Mouse (Mus musculus): ENCODE results near the gene Prrt3. TPM values are rescaled to one million over a fixed set of nuclear protein-coding genes. Genes with fewer than 3 reads are reported as not detected.
A peak's percentile ranks its signal among the peaks of the same experiment; 100 is the strongest.

Prrt3 gene
- polyA plus RNA-seq, 1 experiment from 2014 or later, result 0.94 TPM

- H3K4me2 ChIP-seq (ENCODE audit: low read depth), result no peak overlapping the region
- WGBS, result 66% methylated on average over 18 of the region's 18 CpGs
These were observed 21.0 kb downstream of the Prrt3 start for GRCm38 (mm10) chr6:113480555-113481373.

GRCm38 (mm10) chr6:113478906-113479305 lies 22.8 kb downstream of the Prrt3 start:
- WGBS, result 83% methylated on average over 10 of the region's 10 CpGs
- H3K36me3 ChIP-seq (ENCODE audit: control insufficient read depth, insufficient read depth, low read length), result no peaks in the 10 kb centered on the region
- H3K4me1 ChIP-seq (ENCODE audit: control insufficient read depth, insufficient read depth, low read length), result peaks cover 12% of the 10 kb centered on the region; the same call in 1 of the 2 replicates
- no peak overlapping the region for H3K4me3 ChIP-seq (ENCODE audit: low read depth, low read length)
- no peak overlapping the region for H3K4me2 ChIP-seq (ENCODE audit: low read depth)
- no peak overlapping the region for H3K27ac ChIP-seq (ENCODE audit: low read depth, low read length)
- no peak for ATAC-seq (ENCODE audit: insufficient read depth, low FRiP score, low TSS enrichment)
- H3K9ac ChIP-seq (ENCODE audit: low read length), result no peak overlapping the region
- H3K27me3 ChIP-seq (ENCODE audit: control insufficient read depth, insufficient read depth, low read length), result no peaks in the 10 kb centered on the region
- H3K9me3 ChIP-seq (ENCODE audit: control insufficient read depth, low read length), result no peaks in the 10 kb centered on the region
- no peak for DNase-seq (ENCODE audit: low spot score)

More at GRCm38 (mm10) chr6:113480555-113481373, 21.0 kb downstream of the Prrt3 start:
- ATAC-seq (ENCODE audit: insufficient read depth, low FRiP score, low TSS enrichment), result no peak
- no peaks in the 10 kb centered on the region for H3K36me3 ChIP-seq (ENCODE audit: control insufficient read depth, insufficient read depth, low read length)
- no peak overlapping the region for H3K9ac ChIP-seq (ENCODE audit: low read length)
- no peak overlapping the region for H3K4me3 ChIP-seq (ENCODE audit: low read depth, low read length)
- no peak overlapping the region for H3K27ac ChIP-seq (ENCODE audit: low read depth, low read length)
- DNase-seq (ENCODE audit: low spot score), result no peak
- H3K27me3 ChIP-seq (ENCODE audit: control insufficient read depth, insufficient read depth, low read length), result no peaks in the 10 kb centered on the region
- H3K9me3 ChIP-seq (ENCODE audit: control insufficient read depth, low read length), result no peaks in the 10 kb centered on the region
- H3K4me1 ChIP-seq (ENCODE audit: control insufficient read depth, insufficient read depth, low read length), result peaks cover 14% of the 10 kb centered on the region

- Histone ChIP-seq H3K4me2 (ENCODE audit: low read depth) (no peak overlapping the region), H3K9me3 (ENCODE audit: control insufficient read depth, low read length) (no peaks in the 10 kb centered on the region), H3K4me3 (ENCODE audit: low read depth, low read length) (no peak overlapping the region), H3K4me1 (ENCODE audit: control insufficient read depth, insufficient read depth, low read length) (0 out of 2 replicates have a peak, but pooled peaks cover 7% of the 10 kb centered on the region), H3K9ac (ENCODE audit: low read length) (no peak overlapping the region), H3K27me3 (ENCODE audit: control insufficient read depth, insufficient read depth, low read length) (no peaks in the 10 kb centered on the region), H3K36me3 (ENCODE audit: control insufficient read depth, insufficient read depth, low read length) (no peaks in the 10 kb centered on the region), H3K27ac (ENCODE audit: low read depth, low read length) (no peak overlapping the region)
- 39% methylated on average over 7 of the region's 7 CpGs for WGBS
- DNase-seq (ENCODE audit: low spot score) (peak; percentile 53), ATAC-seq (ENCODE audit: insufficient read depth, low FRiP score, low TSS enrichment) (0 out of 2 replicates have a peak, but pooled peaks have one; percentile 51)
These were observed 24.4 kb downstream of the Prrt3 start for GRCm38 (mm10) chr6:113477353-113477752.

- no peak overlapping the region for H3K4me2 ChIP-seq (ENCODE audit: low read depth)
- peaks cover 7% of the 10 kb centered on the region; the same call in 1 of the 2 replicates for H3K27me3 ChIP-seq (ENCODE audit: control insufficient read depth, insufficient read depth, low read length)
- 84% methylated on average over 6 of the region's 6 CpGs for WGBS
- H3K9me3 ChIP-seq (ENCODE audit: control insufficient read depth, low read length), result no peaks in the 10 kb centered on the region
- no peak overlapping the region for H3K4me3 ChIP-seq (ENCODE audit: low read depth, low read length)
- H3K36me3 ChIP-seq (ENCODE audit: control insufficient read depth, insufficient read depth, low read length), result no peaks in the 10 kb centered on the region
- no peak for ATAC-seq (ENCODE audit: insufficient read depth, low FRiP score, low TSS enrichment)
- H3K4me1 ChIP-seq (ENCODE audit: control insufficient read depth, insufficient read depth, low read length), result peaks cover 5% of the 10 kb centered on the region
- no peak for DNase-seq (ENCODE audit: low spot score)
- H3K27ac ChIP-seq (ENCODE audit: low read depth, low read length), result no peak overlapping the region
- H3K9ac ChIP-seq (ENCODE audit: low read length), result no peak overlapping the region
These were observed 28.0 kb downstream of the Prrt3 start for GRCm38 (mm10) chr6:113473715-113474114.

GRCm38 (mm10) chr6:113473246-113473645 lies 28.5 kb downstream of the Prrt3 start:
- WGBS, result 79% methylated on average over 2 of the region's 2 CpGs
- no peak overlapping the region for H3K4me3 ChIP-seq (ENCODE audit: low read depth, low read length)
- peaks cover 5% of the 10 kb centered on the region for H3K4me1 ChIP-seq (ENCODE audit: control insufficient read depth, insufficient read depth, low read length)
- no peak overlapping the region for H3K27ac ChIP-seq (ENCODE audit: low read depth, low read length)
- ATAC-seq (ENCODE audit: insufficient read depth, low FRiP score, low TSS enrichment) (no peak), DNase-seq (ENCODE audit: low spot score) (no peak)
- no peak overlapping the region for H3K4me2 ChIP-seq (ENCODE audit: low read depth)
- no peaks in the 10 kb centered on the region for H3K9me3 ChIP-seq (ENCODE audit: control insufficient read depth, low read length)
- peaks cover 7% of the 10 kb centered on the region; the same call in 1 of the 2 replicates for H3K27me3 ChIP-seq (ENCODE audit: control insufficient read depth, insufficient read depth, low read length)
- no peak overlapping the region for H3K9ac ChIP-seq (ENCODE audit: low read length)
- no peaks in the 10 kb centered on the region for H3K36me3 ChIP-seq (ENCODE audit: control insufficient read depth, insufficient read depth, low read length)

- 59% methylated on average over 10 of the region's 10 CpGs for WGBS
- H3K4me3 ChIP-seq (ENCODE audit: low read depth, low read length), result no peak overlapping the region
- no peaks in the 10 kb centered on the region for H3K9me3 ChIP-seq (ENCODE audit: control insufficient read depth, low read length)
- H3K9ac ChIP-seq (ENCODE audit: low read length), result no peak overlapping the region
- peaks cover 5% of the 10 kb centered on the region for H3K4me1 ChIP-seq (ENCODE audit: control insufficient read depth, insufficient read depth, low read length)
- ATAC-seq (ENCODE audit: insufficient read depth, low FRiP score, low TSS enrichment) (no peak), DNase-seq (ENCODE audit: low spot score) (no peak)
- no peak overlapping the region for H3K27ac ChIP-seq (ENCODE audit: low read depth, low read length)
- no peak overlapping the region for H3K4me2 ChIP-seq (ENCODE audit: low read depth)
- peaks cover 7% of the 10 kb centered on the region; the same call in 1 of the 2 replicates for H3K27me3 ChIP-seq (ENCODE audit: control insufficient read depth, insufficient read depth, low read length)
- H3K36me3 ChIP-seq (ENCODE audit: control insufficient read depth, insufficient read depth, low read length), result no peaks in the 10 kb centered on the region
These were observed 29.7 kb downstream of the Prrt3 start for GRCm38 (mm10) chr6:113472061-113472460.

GRCm38 (mm10) chr6:113471297-113471936 lies 30.3 kb downstream of the Prrt3 start, which contains the start of gene Il17rc:
Il17rc (plus strand) TSS chr6:113471427.
- no peak for DNase-seq (ENCODE audit: low spot score)
- Histone ChIP-seq H3K4me2 (ENCODE audit: low read depth) (no peak within 1 kb of the TSS), H3K27ac (ENCODE audit: low read depth, low read length) (no peak within 1 kb of the TSS), H3K4me1 (ENCODE audit: control insufficient read depth, insufficient read depth, low read length) (peaks cover 5% of the 10 kb centered on the region), H3K9ac (ENCODE audit: low read length) (no peak within 1 kb of the TSS; the same call in 1 of the 2 replicates), H3K4me3 (ENCODE audit: low read depth, low read length) (no peak within 1 kb of the TSS), H3K9me3 (ENCODE audit: control insufficient read depth, low read length) (no peaks in the 10 kb centered on the region), H3K27me3 (ENCODE audit: control insufficient read depth, insufficient read depth, low read length) (peaks cover 7% of the 10 kb centered on the region; the same call in 1 of the 2 replicates), H3K36me3 (ENCODE audit: control insufficient read depth, insufficient read depth, low read length) (no peaks in the 10 kb centered on the region)
- no peak for ATAC-seq (ENCODE audit: insufficient read depth, low FRiP score, low TSS enrichment)
- WGBS, result 29% methylated on average over 12 of the region's 12 CpGs

- H3K27me3 ChIP-seq (ENCODE audit: control insufficient read depth, insufficient read depth, low read length), result peaks cover 7% of the 10 kb centered on the region; the same call in 1 of the 2 replicates
- peak overlapping the region; percentile 52 for H3K9ac ChIP-seq (ENCODE audit: low read length)
- H3K4me2 ChIP-seq (ENCODE audit: low read depth), result peak overlapping the region; percentile 56
- DNase-seq (ENCODE audit: low spot score), result peak; percentile 84
- H3K36me3 ChIP-seq (ENCODE audit: control insufficient read depth, insufficient read depth, low read length), result no peaks in the 10 kb centered on the region
- ATAC-seq (ENCODE audit: insufficient read depth, low FRiP score, low TSS enrichment), result peak; percentile 73
- no peaks in the 10 kb centered on the region for H3K9me3 ChIP-seq (ENCODE audit: control insufficient read depth, low read length)
- no peak overlapping the region for H3K27ac ChIP-seq (ENCODE audit: low read depth, low read length)
- peaks cover 5% of the 10 kb centered on the region for H3K4me1 ChIP-seq (ENCODE audit: control insufficient read depth, insufficient read depth, low read length)
- H3K4me3 ChIP-seq (ENCODE audit: low read depth, low read length), result peak overlapping the region; percentile 33
- WGBS, result 1% methylated on average over 31 of the region's 31 CpGs
These were observed 32.3 kb downstream of the Prrt3 start for GRCm38 (mm10) chr6:113469432-113469831.

Measured in neural tube, embryonic 11.5 days (tissue).